Mouse (Mus musculus): ENCODE measurements around the gene Arhgef12. TPM values are rescaled to one million over a fixed set of nuclear protein-coding genes. Genes with fewer than 3 reads are reported as not detected.

The Arhgef12 gene
- polyA plus RNA-seq, 1 experiment from 2014 or later: 16.8 TPM

DNA sequence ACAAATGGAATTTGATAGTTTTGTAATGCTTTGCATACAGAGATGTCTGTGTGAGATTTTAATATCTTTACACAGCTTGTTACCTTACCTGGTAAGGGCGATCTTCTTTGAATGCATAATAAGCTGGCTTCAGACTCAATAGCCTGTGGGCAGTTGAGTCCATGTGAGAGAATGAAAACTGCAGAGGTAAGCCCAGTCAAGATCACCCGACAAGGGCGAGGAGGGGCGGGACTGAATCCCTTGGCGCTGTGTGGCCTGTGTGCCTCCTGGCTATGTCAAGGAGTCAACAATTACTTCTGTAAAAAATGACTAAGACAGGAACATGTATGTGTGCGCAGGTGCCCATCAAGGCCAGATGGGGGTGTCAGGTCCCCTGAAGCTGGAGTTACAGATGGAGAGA lies 144.5 kb downstream of the Arhgef12 start:
- no peak overlapping the region for H3K27ac ChIP-seq (ENCODE audit: low read depth, low read length)
- peaks cover 2% of the 10 kb centered on the region; the same call in 1 of the 2 replicates for H3K36me3 ChIP-seq (ENCODE audit: control insufficient read depth, insufficient read depth, low read length)
- no peak overlapping the region for H3K4me2 ChIP-seq
- ATAC-seq (replicated peaks; ENCODE audit: insufficient number of reproducible peaks, low FRiP score, low TSS enrichment): no peak
- H3K9me3 ChIP-seq (replicated peaks; ENCODE audit: control insufficient read depth, low read length): no peaks in the 10 kb centered on the region
- WGBS (ENCODE audit: insufficient replicate concordance): 92% methylated on average over 6 of the region's 6 CpGs
- H3K9ac ChIP-seq (ENCODE audit: low read depth, low read length): no peak overlapping the region
- H3K27me3 ChIP-seq (ENCODE audit: control insufficient read depth, insufficient read depth, low read length): no peaks in the 10 kb centered on the region
- H3K4me3 ChIP-seq (ENCODE audit: low read depth, low read length): no peak overlapping the region
- no peaks in the 10 kb centered on the region for H3K4me1 ChIP-seq (ENCODE audit: control insufficient read depth, insufficient read depth, low read length)

DNA sequence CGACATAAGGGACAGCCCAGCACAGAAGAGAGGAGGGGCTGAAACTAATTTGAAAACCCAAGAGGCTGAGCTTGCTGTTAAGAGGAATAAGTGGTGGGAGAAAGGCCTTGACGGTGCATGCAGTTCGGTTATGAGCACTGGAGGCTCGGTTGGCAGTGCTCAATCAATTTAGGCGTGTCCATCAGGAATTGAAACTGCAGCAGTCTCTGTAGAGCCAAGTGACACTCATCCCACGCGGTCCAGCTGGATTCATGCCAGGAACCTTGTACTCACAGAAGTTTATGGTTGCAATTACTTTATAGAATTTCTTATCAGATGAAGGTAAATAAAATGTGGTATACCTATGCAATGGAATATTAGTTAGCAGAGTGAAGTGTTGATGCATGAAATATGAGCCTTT lies 148.6 kb downstream of the Arhgef12 start:
- no peaks in the 10 kb centered on the region for H3K36me3 ChIP-seq (ENCODE audit: control insufficient read depth, insufficient read depth, low read length)
- H3K4me3 ChIP-seq (ENCODE audit: low read depth, low read length): no peak overlapping the region
- H3K4me1 ChIP-seq (ENCODE audit: control insufficient read depth, insufficient read depth, low read length): no peaks in the 10 kb centered on the region
- no peak overlapping the region for H3K27ac ChIP-seq (ENCODE audit: low read depth, low read length)
- H3K9ac ChIP-seq (ENCODE audit: low read depth, low read length): no peak overlapping the region
- no peaks in the 10 kb centered on the region for H3K27me3 ChIP-seq (ENCODE audit: control insufficient read depth, insufficient read depth, low read length)
- no peak overlapping the region for H3K4me2 ChIP-seq
- WGBS (ENCODE audit: insufficient replicate concordance): 81% methylated on average over 7 of the region's 7 CpGs
- H3K9me3 ChIP-seq (replicated peaks; ENCODE audit: control insufficient read depth, low read length): 0 out of 2 replicates have a peak, but pooled peaks cover 2% of the 10 kb centered on the region
- no peak for ATAC-seq (replicated peaks; ENCODE audit: insufficient number of reproducible peaks, low FRiP score, low TSS enrichment)

DNA sequence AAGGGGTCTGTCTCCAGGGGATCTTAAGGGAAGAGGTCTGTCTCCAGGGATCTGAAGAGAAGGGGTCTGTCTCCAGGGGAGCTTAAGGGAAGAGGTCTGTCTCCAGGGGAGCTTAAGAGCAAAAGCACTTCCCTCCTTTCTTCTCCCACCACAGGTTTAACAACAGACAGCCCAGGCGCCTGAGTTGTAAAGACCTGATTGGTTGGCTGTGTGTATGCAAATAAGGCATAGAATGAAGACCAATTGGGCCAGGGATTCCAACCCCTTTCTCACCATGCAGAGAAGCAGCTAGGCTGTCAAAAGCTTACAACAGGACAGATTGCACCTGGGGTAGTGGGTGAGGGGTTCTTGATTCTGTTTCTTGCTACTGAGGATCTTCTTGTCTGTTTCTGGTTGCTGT lies 158.7 kb downstream of the Arhgef12 start:
- no peak overlapping the region for H3K4me2 ChIP-seq
- peaks cover 17% of the 10 kb centered on the region for H3K27me3 ChIP-seq (ENCODE audit: control insufficient read depth, insufficient read depth, low read length)
- H3K36me3 ChIP-seq (ENCODE audit: control insufficient read depth, insufficient read depth, low read length): no peaks in the 10 kb centered on the region
- no peak overlapping the region for H3K9ac ChIP-seq (ENCODE audit: low read depth, low read length)
- no peak for ATAC-seq (replicated peaks; ENCODE audit: insufficient number of reproducible peaks, low FRiP score, low TSS enrichment)
- H3K4me3 ChIP-seq (ENCODE audit: low read depth, low read length): no peak overlapping the region
- H3K4me1 ChIP-seq (ENCODE audit: control insufficient read depth, insufficient read depth, low read length): peaks cover 5% of the 10 kb centered on the region
- no peaks in the 10 kb centered on the region for H3K9me3 ChIP-seq (replicated peaks; ENCODE audit: control insufficient read depth, low read length)
- no peak overlapping the region for H3K27ac ChIP-seq (ENCODE audit: low read depth, low read length)
- WGBS (ENCODE audit: insufficient replicate concordance): 53% methylated on average over 1 of the region's 1 CpGs

DNA sequence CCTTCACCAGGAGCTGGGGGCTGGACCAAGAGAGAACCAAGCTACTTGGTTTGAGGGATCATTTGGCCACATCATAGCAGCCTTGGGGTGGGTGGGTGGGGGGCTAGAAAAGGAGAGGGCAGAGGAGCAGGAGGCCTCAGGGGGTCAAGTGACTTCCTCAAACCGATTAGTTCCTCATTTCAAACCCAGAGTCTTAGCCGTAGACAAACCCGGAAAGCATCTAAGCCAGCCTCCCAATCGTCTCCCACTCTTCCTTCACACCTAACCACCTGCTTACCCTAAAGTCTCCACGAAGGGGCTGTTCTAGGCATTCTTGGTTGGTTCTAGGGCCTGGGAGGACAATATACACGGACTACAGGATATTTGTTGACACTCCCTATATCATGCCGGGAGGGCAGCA lies 161.9 kb downstream of the Arhgef12 start:
- H3K4me2 ChIP-seq: no peak overlapping the region
- no peak overlapping the region for H3K4me3 ChIP-seq (ENCODE audit: low read depth, low read length)
- H3K9me3 ChIP-seq (replicated peaks; ENCODE audit: control insufficient read depth, low read length): no peaks in the 10 kb centered on the region
- H3K9ac ChIP-seq (ENCODE audit: low read depth, low read length): no peak overlapping the region
- 69% methylated on average over 7 of the region's 7 CpGs for WGBS (ENCODE audit: insufficient replicate concordance)
- H3K27ac ChIP-seq (ENCODE audit: low read depth, low read length): no peak overlapping the region
- peaks cover 10% of the 10 kb centered on the region for H3K4me1 ChIP-seq (ENCODE audit: control insufficient read depth, insufficient read depth, low read length)
- H3K27me3 ChIP-seq (ENCODE audit: control insufficient read depth, insufficient read depth, low read length): peaks cover 42% of the 10 kb centered on the region
- ATAC-seq (replicated peaks; ENCODE audit: insufficient number of reproducible peaks, low FRiP score, low TSS enrichment): no peak
- no peaks in the 10 kb centered on the region for H3K36me3 ChIP-seq (ENCODE audit: control insufficient read depth, insufficient read depth, low read length)

DNA sequence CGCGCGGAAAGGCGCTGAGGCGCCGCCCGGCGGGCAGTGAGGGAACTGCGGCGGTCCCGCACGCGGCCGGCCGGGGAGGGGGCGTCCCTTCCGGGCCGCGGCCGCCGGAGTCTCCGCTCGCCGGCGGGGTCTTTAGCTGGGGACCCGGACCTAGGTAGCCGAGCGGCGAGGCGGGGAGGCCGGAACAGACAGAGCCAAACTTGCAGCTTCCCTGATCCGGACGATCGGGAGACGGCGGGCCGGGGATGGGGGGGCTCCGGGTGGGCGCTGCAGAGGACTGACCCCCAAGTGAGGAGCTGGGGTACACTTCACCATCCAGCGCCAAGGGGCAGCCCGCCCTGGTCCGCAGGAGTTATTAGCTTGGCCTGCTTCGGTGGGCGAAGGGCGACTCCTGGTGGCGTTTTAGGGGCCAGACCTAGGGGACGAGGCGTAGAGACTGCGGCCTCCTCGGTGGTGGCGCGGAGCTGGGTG lies 162.5 kb downstream of the Arhgef12 start:
- peaks cover 42% of the 10 kb centered on the region for H3K27me3 ChIP-seq (ENCODE audit: control insufficient read depth, insufficient read depth, low read length)
- WGBS (ENCODE audit: insufficient replicate concordance): under 1% methylated on average over 49 of the region's 52 CpGs
- H3K9ac ChIP-seq (ENCODE audit: low read depth, low read length): peak overlapping the region; percentile 56
- no peaks in the 10 kb centered on the region for H3K36me3 ChIP-seq (ENCODE audit: control insufficient read depth, insufficient read depth, low read length)
- peak overlapping the region; percentile 98 for H3K4me2 ChIP-seq
- H3K27ac ChIP-seq (ENCODE audit: low read depth, low read length): no peak overlapping the region
- ATAC-seq (replicated peaks; ENCODE audit: insufficient number of reproducible peaks, low FRiP score, low TSS enrichment): peak; percentile 74
- H3K9me3 ChIP-seq (replicated peaks; ENCODE audit: control insufficient read depth, low read length): no peaks in the 10 kb centered on the region
- H3K4me1 ChIP-seq (ENCODE audit: control insufficient read depth, insufficient read depth, low read length): peaks cover 10% of the 10 kb centered on the region
- peak overlapping the region; percentile 61 for H3K4me3 ChIP-seq (ENCODE audit: low read depth, low read length)

DNA sequence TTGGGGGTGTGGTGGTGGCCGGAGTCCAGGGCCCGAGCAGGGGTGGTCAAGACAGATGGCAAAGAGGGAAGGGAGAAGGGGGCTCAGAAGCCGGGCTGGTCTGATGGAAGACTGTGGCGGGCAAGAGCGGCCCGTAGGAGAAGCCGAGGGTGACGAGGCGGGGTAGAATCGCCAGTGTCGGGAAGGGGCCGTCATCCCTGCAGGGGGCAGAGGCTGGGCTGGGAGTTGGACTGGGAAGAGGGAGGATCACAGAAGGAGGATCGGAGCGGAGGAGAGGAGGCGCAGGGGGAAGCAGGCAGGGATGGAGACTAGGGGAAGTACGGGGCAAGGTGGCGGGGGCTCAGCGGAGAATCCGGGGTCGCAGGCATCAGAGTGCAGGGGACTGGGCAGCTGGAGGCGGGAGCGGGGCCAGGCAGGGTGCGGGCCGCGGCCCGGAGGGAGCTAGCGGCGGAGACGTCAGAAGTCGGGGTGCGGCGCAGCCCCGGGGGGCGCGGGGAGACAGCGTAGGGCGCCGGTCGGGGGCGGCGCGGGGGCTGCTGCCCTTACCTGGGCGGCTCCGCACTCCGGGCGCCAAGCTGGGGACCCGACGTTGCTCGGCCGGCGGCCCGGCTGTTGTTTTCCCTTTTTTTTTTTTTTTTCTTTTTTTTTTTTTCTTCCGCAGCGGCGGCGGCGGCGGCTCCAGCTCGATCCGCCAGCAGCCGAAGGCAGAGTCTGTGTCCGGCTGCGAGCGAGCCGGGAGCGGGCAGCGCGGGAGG lies 163.1 kb downstream of the Arhgef12 start, which contains the start of gene Grik4:
Grik4 (minus strand) TSS at position 713 of the 755 bp plus-strand sequence.
- Histone ChIP-seq H3K4me2 (peak within 1 kb of the TSS; percentile 98), H3K9ac (ENCODE audit: low read depth, low read length) (peak within 1 kb of the TSS; percentile 56), H3K27ac (ENCODE audit: low read depth, low read length) (no peak within 1 kb of the TSS), H3K4me1 (ENCODE audit: control insufficient read depth, insufficient read depth, low read length) (peaks cover 10% of the 10 kb centered on the region), H3K4me3 (ENCODE audit: low read depth, low read length) (peak within 1 kb of the TSS; percentile 61), H3K9me3 (replicated peaks; ENCODE audit: control insufficient read depth, low read length) (no peaks in the 10 kb centered on the region), H3K27me3 (ENCODE audit: control insufficient read depth, insufficient read depth, low read length) (peaks cover 42% of the 10 kb centered on the region), H3K36me3 (ENCODE audit: control insufficient read depth, insufficient read depth, low read length) (no peaks in the 10 kb centered on the region)
- peak; percentile 67 for ATAC-seq (replicated peaks; ENCODE audit: insufficient number of reproducible peaks, low FRiP score, low TSS enrichment)
- under 1% methylated on average over 52 of the region's 68 CpGs for WGBS (ENCODE audit: insufficient replicate concordance)

DNA sequence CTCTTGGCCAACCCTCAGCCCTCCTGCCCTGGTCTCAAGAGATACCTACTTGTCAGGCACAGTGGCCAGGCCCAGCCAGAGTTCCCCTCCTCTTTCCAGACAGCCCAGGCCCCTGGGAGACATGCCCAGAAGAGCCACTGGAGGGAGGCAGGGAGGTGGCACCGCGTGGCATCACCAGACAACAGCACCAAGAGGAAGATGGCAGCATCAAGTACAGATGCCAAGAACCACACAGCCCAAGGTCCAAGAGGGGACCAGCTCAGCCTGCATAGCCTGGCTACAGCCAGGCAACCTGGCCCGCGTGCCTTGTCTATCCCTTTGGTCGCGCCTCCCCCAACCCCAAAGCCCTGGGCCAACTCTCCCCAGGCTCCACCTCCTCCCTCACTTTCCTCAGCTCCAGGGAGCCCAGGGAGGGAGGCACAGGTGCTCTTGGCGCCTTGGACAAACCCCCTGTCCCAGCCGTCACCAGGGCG lies 163.9 kb downstream of the Arhgef12 start:
- Histone ChIP-seq H3K4me1 (ENCODE audit: control insufficient read depth, insufficient read depth, low read length) (peaks cover 10% of the 10 kb centered on the region), H3K9ac (ENCODE audit: low read depth, low read length) (no peak overlapping the region), H3K36me3 (ENCODE audit: control insufficient read depth, insufficient read depth, low read length) (no peaks in the 10 kb centered on the region), H3K27me3 (ENCODE audit: control insufficient read depth, insufficient read depth, low read length) (peaks cover 45% of the 10 kb centered on the region), H3K4me3 (ENCODE audit: low read depth, low read length) (peak overlapping the region; percentile 61), H3K4me2 (peak overlapping the region; percentile 98), H3K27ac (ENCODE audit: low read depth, low read length) (no peak overlapping the region), H3K9me3 (replicated peaks; ENCODE audit: control insufficient read depth, low read length) (no peaks in the 10 kb centered on the region)
- ATAC-seq (replicated peaks; ENCODE audit: insufficient number of reproducible peaks, low FRiP score, low TSS enrichment): no peak
- 5% methylated on average over 9 of the region's 9 CpGs for WGBS (ENCODE audit: insufficient replicate concordance)

DNA sequence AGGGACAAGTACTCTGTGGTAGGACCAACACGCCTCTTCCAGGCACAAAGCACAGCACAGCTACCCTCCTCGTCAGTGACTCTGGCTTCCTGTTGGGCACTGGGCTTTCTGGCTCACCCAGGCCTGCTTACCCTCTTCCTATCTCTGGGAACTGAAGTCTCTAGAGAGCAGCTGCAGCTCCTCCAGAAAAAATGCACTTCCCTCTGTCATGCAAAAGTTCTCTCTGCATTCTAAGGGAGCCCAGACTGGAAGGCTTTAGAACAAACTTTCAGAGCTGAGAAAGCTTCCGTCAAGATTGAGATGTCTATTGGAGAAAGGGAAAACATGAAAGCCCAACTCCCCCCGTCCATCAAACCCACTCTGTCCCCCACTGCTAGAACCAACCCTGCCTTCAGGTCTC lies 164.9 kb downstream of the Arhgef12 start:
- WGBS (ENCODE audit: insufficient replicate concordance): 46% methylated on average over 4 of the region's 4 CpGs
- H3K4me2 ChIP-seq: no peak overlapping the region
- H3K4me1 ChIP-seq (ENCODE audit: control insufficient read depth, insufficient read depth, low read length): peaks cover 10% of the 10 kb centered on the region
- H3K36me3 ChIP-seq (ENCODE audit: control insufficient read depth, insufficient read depth, low read length): no peaks in the 10 kb centered on the region
- no peak overlapping the region for H3K27ac ChIP-seq (ENCODE audit: low read depth, low read length)
- no peak overlapping the region for H3K4me3 ChIP-seq (ENCODE audit: low read depth, low read length)
- ATAC-seq (replicated peaks; ENCODE audit: insufficient number of reproducible peaks, low FRiP score, low TSS enrichment): no peak
- peaks cover 46% of the 10 kb centered on the region for H3K27me3 ChIP-seq (ENCODE audit: control insufficient read depth, insufficient read depth, low read length)
- H3K9me3 ChIP-seq (replicated peaks; ENCODE audit: control insufficient read depth, low read length): no peaks in the 10 kb centered on the region
- no peak overlapping the region for H3K9ac ChIP-seq (ENCODE audit: low read depth, low read length)

Measured in heart, embryonic 11.5 days (tissue).